Mouse (Mus musculus): ENCODE results near the gene Tnfrsf1a.

Gene Tnfrsf1a

GRCm38 (mm10) chr6:125353221-125353620, 4.1 kb downstream of the Tnfrsf1a start:
- no peak for DNase-seq (ENCODE audit: extremely low spot score, low read depth, low spot score)

GRCm38 (mm10) chr6:125353655-125354054, 4.5 kb downstream of the Tnfrsf1a start:
- no peak for DNase-seq (ENCODE audit: extremely low spot score, low read depth, low spot score)

DNA sequence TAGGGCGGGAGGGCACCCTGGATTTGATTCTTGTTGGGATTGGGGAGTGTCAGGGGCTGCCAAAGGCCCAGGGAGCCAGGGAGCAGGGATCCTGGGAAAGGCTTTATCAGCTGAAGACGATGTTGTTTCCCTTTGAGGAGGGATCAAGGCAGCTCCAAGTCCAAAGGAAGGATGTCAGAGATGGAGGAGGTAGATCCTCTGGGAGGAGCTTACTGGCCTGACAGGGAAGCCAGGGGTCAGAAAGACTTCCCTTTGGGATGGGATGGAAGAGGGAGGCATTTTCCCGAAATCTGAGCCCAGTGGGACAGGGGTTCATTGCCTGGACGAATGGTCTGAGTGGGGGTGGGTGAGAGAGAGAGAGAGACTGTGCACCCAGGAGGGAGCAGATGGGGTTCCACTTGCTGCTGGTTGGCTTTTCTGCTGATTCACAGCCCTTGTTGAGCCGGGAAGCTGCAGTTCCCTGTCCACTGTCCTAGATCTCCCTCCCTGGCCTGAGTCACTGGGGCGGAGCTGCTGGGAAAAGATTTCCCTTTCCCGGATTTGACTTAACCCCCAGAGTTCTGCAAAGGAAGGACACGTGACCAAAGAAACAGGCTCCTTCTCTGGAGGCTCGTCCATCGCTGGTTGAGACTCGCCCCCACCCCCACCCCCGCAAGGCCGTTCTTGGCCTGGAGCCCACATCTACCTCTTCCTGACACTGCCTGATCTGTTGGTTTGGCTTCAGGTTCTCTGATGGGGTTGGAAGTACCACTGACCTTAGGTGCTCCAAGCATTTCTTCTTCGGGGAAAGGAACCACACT, 5.4 kb downstream of the Tnfrsf1a start:
- no peak for DNase-seq (ENCODE audit: extremely low spot score, low read depth, low spot score)

- no peak for DNase-seq (ENCODE audit: extremely low spot score, low read depth, low spot score)
Observed at GRCm38 (mm10) chr6:125355197-125355741, 6.1 kb downstream of the Tnfrsf1a start.

DNA sequence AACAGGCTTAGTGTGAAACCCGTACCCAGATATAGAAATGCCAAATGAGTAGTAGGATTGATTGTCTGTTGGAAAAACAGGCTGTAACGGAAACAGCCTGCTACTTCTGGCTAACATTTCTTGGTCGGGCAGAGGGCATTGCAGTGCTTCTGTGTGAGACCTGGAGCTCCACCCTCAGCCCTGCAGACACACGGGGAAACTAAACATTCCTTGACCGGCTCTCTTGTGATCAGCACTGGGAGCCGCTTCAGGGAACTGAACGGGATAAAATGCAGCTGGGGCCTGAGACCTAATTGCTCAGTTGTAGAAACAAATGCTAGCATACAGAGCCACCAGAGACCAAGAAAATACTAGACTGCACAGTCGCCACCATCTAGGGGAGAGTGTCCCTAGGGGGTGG, 7.1 kb downstream of the Tnfrsf1a start:
- no peak for DNase-seq (ENCODE audit: extremely low spot score, low read depth, low spot score)

DNA sequence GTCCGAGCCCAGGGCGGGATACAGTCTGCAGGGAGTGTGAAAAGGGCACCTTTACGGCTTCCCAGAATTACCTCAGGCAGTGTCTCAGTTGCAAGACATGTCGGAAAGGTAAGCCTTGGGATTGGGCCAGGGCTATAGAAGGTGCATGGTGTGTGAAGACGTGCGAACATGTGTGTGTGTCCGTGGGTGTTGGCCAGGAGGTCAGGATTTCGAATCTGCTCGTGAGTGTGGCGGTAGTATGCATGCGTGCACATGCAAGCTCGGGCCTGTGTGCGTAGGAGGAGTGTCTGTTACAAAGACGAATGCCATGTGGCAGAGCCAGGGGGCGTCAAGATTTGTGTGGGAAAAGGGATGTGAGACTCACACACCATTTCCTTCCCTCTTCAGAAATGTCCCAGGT, 8.2 kb downstream of the Tnfrsf1a start:
- DNase-seq (ENCODE audit: extremely low spot score, low read depth, low spot score) = no peak

GRCm38 (mm10) chr6:125359999-125360398, 10.8 kb downstream of the Tnfrsf1a start:
- no peak for DNase-seq (ENCODE audit: extremely low spot score, low read depth, low spot score)

- no peak for DNase-seq (ENCODE audit: extremely low spot score, low read depth, low spot score)
Observed at GRCm38 (mm10) chr6:125360846-125361245, 11.7 kb downstream of the Tnfrsf1a start.

DNA sequence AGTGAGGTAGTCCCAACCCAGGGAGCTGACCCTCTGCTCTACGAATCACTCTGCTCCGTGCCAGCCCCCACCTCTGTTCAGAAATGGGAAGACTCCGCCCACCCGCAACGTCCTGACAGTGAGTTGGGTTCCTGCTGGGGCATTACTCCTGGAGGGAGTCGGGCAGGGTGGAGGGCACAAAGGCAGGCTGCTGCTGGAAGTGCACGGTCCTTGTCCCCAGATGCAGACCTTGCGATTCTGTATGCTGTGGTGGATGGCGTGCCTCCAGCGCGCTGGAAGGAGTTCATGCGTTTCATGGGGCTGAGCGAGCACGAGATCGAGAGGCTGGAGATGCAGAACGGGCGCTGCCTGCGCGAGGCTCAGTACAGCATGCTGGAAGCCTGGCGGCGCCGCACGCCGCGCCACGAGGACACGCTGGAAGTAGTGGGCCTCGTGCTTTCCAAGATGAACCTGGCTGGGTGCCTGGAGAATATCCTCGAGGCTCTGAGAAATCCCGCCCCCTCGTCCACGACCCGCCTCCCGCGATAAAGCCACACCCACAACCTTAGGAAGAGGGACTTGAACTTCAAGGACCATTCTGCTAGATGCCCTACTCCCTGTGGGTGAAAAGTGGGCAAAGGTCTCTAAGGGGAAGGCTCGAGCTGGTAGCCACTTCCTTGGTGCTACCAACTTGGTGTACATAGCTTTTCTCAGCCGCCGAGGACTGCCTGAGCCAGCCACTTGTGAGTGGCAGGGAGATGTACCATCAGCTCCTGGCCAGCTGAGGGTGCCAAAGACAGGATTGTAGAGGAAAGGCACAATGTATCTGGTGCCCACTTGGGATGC, 12.5 kb downstream of the Tnfrsf1a start:
- DNase-seq (ENCODE audit: extremely low spot score, low read depth, low spot score) = no peak

DNA sequence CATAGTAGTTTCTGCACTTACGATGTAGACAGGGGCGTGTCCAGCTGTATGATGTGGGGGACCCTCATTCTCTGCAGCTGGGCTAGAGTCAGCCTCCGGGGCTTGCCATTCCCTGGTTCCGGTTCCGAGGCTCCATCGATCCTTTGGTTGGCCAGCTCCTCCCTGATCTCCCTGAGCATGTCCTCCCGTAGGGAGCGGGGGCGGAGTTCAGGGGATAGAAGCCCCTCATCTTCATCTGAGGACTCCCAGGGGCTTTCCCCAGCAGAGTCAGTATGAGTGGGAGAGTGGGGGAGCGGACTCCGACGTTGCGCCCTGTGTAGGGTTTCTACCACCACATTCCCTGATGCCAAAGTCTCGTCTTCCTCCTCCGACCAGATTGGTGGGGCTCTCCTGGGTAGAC, 13.9 kb downstream of the Tnfrsf1a start:
- DNase-seq (ENCODE audit: extremely low spot score, low read depth, low spot score) = no peak

DNA sequence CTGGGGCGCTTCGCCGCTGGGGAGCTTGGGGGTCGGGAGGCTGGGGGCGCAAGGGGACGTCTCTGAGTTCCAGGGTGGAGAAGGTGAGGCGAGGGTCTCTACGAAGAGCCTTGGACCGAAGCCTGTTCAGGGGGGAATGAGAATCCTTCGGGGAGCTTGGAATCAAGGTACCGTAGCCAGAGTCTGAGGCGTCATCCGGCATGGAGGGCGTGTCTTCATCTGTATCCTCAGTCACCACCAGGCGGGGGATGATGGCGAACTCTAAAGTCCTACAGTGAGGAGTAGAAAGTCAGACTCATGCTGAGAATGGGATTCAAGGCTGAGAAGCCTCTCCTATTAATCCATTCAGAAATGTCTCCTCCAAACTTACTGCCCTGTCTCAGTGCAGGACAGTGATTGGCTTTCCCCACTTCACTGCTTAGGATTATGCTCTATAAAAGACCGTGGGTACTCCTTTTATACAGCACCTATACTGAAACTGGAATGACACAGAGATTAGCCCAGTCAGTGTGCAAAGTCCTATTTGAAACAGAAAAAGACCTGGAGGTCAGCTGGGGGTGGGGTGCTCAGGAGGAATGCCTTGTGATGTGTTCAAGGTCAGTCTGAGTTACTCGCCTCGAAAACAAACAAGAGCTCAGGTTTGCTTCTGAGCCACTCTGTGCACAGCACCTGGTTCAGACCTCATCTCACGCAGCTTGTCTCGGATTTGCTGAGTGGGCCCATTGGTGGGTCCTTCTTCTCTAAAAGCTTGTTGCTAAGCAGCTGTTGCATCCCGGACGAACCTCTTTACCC, 14.5 kb downstream of the Tnfrsf1a start:
- no peak for DNase-seq (ENCODE audit: extremely low spot score, low read depth, low spot score)

- DNase-seq (ENCODE audit: extremely low spot score, low read depth, low spot score) = no peak
Observed at GRCm38 (mm10) chr6:125364448-125364847, 15.3 kb downstream of the Tnfrsf1a start.

DNA sequence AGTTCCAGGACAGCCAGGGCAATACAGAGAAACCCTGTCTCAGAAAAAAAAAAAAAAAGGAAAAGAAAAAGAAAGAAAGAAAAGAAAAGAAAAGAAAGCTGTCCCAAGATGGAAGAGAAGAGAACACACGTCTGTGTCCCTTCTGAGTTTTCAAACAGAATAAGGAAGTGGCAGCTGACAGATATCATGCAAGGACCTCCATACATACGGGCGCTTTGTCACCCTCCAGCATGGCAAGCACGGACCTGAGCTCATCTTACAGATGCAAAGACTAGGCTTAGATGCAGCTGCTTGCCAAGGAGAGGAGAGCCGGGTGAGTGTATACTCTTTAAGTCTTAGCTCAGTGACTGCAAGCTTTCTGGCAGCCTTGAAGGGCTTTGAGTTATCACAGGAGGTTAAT, 16.4 kb downstream of the Tnfrsf1a start:
- no peak for DNase-seq (ENCODE audit: extremely low spot score, low read depth, low spot score)

DNA sequence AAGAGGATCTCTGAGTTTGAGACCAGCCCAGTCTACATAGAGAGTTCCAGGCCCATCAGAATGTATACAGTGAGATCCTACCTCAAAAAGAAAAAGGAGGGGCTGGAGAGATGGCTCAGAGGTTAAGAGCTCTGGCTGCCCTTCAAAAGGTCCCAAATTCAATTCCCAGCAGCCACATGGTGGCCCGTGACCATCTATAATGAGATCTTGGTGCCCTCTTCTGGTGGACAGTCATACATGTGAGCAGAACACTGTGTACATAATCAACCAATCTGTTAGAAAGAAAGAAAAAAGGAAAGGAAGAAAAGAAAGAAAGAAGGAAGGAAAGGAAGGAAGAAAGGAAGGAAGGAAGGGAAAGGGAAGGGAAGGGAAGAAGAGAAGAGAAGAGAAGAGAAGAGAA, 17.0 kb downstream of the Tnfrsf1a start:
- DNase-seq (ENCODE audit: extremely low spot score, low read depth, low spot score) = no peak

DNA sequence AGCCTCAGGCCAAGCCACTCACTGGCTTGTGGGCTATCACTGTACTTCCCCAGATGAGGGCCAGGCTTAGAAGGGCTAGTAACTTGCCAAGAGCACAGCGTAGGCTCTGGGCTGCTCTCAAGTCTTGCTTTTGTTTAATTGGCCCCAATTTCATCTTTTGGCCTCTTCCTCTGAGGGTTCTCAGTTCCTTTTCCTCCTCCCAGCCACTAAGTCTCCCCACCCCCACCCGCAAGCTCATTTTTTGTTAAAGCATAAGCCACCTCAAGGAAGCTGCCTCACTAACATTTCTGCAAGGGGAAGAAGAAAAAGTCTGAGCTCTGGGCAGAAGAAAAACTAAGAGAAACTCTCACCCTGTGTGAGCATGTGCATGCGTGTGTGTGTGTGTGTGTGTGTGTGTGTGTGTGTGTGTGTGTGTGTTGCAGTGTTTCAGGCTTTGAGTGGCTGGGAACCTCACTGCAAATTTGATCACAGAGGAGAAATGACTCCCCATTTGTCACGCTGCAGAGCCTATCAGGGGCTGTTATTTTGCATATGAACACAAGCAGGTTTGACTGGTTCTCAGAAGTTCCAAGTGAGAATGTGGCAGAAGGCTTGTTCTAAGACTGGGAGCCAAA, 18.7 kb downstream of the Tnfrsf1a start:
- no peak for DNase-seq (ENCODE audit: extremely low spot score, low read depth, low spot score)

- DNase-seq (ENCODE audit: extremely low spot score, low read depth, low spot score) = no peak
Observed at GRCm38 (mm10) chr6:125377042-125377441, 27.9 kb downstream of the Tnfrsf1a start.

DNA sequence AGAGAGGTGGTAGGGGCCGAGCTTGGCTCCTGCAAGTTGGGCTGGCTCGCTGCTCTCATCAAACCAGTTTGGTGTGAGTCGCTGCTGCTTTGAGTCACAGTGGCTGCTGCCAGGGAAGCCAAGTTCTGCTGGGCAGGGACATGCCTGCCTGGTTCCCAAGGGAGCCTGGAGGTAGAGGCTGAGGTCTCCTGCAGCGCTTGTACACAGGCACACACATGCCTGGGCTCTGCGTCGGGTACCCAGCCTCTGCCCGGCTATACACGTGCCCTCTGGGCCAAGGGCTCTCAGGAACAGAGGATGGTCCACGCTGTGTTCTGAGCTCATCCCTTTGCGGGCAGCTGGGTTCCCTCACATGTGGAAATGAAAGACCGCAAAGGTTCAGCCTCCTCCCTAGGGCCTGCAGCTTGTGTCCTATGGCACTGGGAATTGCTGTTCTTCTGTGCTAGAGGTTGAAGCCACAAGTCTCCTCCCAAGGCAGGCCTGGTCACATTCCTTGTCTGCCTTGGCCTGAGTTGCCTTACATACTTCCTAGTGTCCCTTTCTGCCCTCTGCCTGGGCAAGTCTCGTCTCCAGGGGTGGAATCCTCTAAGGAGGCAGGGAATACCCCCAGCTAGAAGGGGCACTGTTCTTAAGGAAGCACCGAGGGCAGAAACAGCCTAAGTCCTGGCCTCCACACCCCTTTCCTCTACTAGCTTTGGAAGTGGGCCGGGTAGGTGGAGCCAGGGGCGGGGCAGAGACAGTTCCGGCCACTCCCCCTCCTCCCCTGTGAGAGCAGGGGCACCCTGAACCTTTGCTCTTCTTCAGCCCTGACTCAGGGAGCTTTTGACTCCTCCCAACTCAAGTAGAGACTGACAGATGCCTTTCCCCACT, 28.7 kb downstream of the Tnfrsf1a start:
- DNase-seq (ENCODE audit: extremely low spot score, low read depth, low spot score) = no peak

DNA sequence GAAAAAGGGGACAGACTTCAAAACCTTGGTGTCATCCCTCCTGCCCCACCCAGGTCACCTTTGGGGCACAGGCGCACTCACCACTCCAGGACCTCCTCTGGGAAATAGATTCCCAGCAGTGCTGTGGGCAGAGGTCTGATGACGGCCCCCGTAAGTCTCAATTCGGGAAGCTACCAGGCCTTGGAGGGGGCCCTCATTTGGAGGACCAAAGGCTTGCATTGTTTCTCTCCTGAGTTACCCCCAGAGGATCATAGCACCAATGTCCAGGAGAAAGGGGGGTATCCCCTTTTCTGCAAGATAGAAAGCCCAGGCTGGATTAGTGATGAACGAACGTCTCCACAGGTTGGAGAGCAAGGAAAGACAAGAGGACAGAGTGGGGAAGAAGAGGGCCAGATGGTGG, 29.5 kb downstream of the Tnfrsf1a start:
- no peak for DNase-seq (ENCODE audit: extremely low spot score, low read depth, low spot score)

GRCm38 (mm10) chr6:125379781-125380180, 30.6 kb downstream of the Tnfrsf1a start:
- DNase-seq (ENCODE audit: extremely low spot score, low read depth, low spot score) = no peak
